Mouse (Mus musculus): ENCODE data around the gene Awat1. TPM values are rescaled to one million over a fixed set of nuclear protein-coding genes. Genes with fewer than 3 reads are reported as not detected.

Gene Awat1
- polyA plus RNA-seq (2014; fragmentation: Nextera tagmentation; extraction: Ambion mirVana): not detected in 2 replicates

DNA sequence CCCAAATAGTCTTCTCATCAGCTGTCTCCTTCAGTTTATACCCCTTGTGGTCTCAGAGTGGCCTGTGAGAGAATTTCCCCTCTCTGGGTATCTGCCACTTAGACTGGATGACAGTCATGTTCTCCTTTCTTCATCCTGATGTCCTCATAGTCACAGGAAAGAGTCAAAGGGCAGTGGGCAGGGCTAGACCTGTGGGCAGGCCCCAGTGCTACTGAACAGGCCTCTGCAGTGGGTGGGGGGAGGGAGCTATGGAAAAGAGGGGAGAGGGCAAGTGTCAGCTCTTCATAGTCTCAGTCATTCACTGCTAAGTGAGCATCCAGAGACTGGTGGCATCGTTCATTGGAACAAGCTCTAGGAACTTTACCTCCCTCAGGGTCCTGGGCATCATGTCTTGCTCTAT lies at the start of gene Awat1:
Gene Awat1 (plus strand): TSS at position 301 of the 400 bp plus-strand sequence.
- Histone ChIP-seq H3K4me3 (ENCODE audit: low read depth, low read length) (no peak within 1 kb of the TSS), H3K9ac (ENCODE audit: low read depth, low read length) (no peak within 1 kb of the TSS), H3K27me3 (ENCODE audit: control insufficient read depth, insufficient read depth, low read length) (no peaks in the 10 kb centered on the region), H3K27ac (ENCODE audit: low read depth, low read length) (no peak within 1 kb of the TSS), H3K4me2 (replicated peaks; ENCODE audit: low read depth, low read length) (no peak within 1 kb of the TSS), H3K9me3 (ENCODE audit: control insufficient read depth, low read length) (no peaks in the 10 kb centered on the region), H3K36me3 (ENCODE audit: control insufficient read depth, insufficient read depth, low read length) (no peaks in the 10 kb centered on the region), H3K4me1 (replicated peaks; ENCODE audit: control insufficient read depth, insufficient read depth, low read length) (no peaks in the 10 kb centered on the region)
- ATAC-seq (ENCODE audit: low FRiP score) (no peak), DNase-seq (ENCODE audit: low spot score) (no peak)
- 86% methylated on average over 1 of the region's 1 CpGs for WGBS

DNA sequence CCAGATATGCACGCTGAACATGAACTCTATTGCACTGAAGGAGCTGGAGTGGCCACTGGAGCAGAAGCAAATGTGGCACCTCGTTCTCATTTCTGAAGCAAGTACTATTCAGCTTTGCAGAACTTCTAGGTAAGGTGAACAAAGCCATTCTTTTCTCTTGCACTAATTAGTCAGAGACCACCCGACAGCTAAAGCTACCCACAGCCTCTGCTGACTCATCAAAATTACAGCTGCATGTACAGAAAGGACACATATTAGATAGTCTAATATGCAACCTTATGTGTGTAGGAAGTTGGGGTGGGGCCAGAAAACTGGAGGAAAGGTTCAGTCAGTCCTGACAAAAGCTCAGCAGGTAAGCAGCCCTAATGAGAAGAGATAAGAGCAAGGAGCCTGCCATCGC lies 47.6 kb upstream of the Awat1 start, which contains the start of gene Dgat2l6:
Gene Dgat2l6 (plus strand): TSS at position 368 of the 400 bp plus-strand sequence.
- H3K36me3 ChIP-seq (ENCODE audit: control insufficient read depth, insufficient read depth, low read length): no peaks in the 10 kb centered on the region
- no peaks in the 10 kb centered on the region for H3K4me1 ChIP-seq (replicated peaks; ENCODE audit: control insufficient read depth, insufficient read depth, low read length)
- H3K27me3 ChIP-seq (ENCODE audit: control insufficient read depth, insufficient read depth, low read length): no peaks in the 10 kb centered on the region
- no peak within 1 kb of the TSS for H3K9ac ChIP-seq (ENCODE audit: low read depth, low read length)
- 85% methylated on average over 4 of the region's 4 CpGs for WGBS
- H3K9me3 ChIP-seq (ENCODE audit: control insufficient read depth, low read length): no peaks in the 10 kb centered on the region
- H3K4me3 ChIP-seq (ENCODE audit: low read depth, low read length): no peak within 1 kb of the TSS
- H3K27ac ChIP-seq (ENCODE audit: low read depth, low read length): no peak within 1 kb of the TSS
- H3K4me2 ChIP-seq (replicated peaks; ENCODE audit: low read depth, low read length): no peak within 1 kb of the TSS
- ATAC-seq (ENCODE audit: low FRiP score) (no peak), DNase-seq (ENCODE audit: low spot score) (no peak)

GRCm38 (mm10) chrX:100556026-100556425 lies 16.0 kb upstream of the Awat1 start:
- ATAC-seq (ENCODE audit: low FRiP score) (no peak), DNase-seq (ENCODE audit: low spot score) (no peak)
- Histone ChIP-seq H3K4me3 (ENCODE audit: low read depth, low read length) (no peak overlapping the region), H3K4me2 (replicated peaks; ENCODE audit: low read depth, low read length) (no peak overlapping the region), H3K27me3 (ENCODE audit: control insufficient read depth, insufficient read depth, low read length) (no peaks in the 10 kb centered on the region; the same call in 1 of the 2 replicates), H3K9me3 (ENCODE audit: control insufficient read depth, low read length) (no peaks in the 10 kb centered on the region), H3K36me3 (ENCODE audit: control insufficient read depth, insufficient read depth, low read length) (no peaks in the 10 kb centered on the region), H3K27ac (ENCODE audit: low read depth, low read length) (no peak overlapping the region), H3K9ac (ENCODE audit: low read depth, low read length) (no peak overlapping the region), H3K4me1 (replicated peaks; ENCODE audit: control insufficient read depth, insufficient read depth, low read length) (no peaks in the 10 kb centered on the region)
- 85% methylated on average over 3 of the region's 3 CpGs for WGBS

DNA sequence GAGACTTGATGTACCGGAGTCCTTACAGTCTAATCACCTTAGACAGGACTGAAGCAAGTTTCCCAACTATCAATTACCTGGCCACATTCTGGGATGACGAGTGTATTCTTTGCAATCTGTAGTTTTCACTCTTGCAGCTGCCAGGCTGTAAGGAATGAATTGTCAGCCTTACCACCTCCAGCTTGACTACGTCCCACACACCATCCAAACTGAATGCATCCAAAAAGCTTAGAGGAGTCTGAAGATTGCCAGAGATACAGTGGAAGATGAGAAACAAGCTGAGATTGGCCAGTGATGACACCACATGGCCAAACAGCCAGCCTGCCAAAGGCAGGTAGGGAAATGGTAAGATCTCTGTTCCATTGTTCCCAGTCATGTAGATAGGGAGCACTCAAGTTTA lies 6.4 kb upstream of the Awat1 start:
- Histone ChIP-seq H3K4me2 (replicated peaks; ENCODE audit: low read depth, low read length) (no peak overlapping the region), H3K9me3 (ENCODE audit: control insufficient read depth, low read length) (no peaks in the 10 kb centered on the region), H3K4me3 (ENCODE audit: low read depth, low read length) (no peak overlapping the region), H3K4me1 (replicated peaks; ENCODE audit: control insufficient read depth, insufficient read depth, low read length) (no peaks in the 10 kb centered on the region), H3K36me3 (ENCODE audit: control insufficient read depth, insufficient read depth, low read length) (no peaks in the 10 kb centered on the region), H3K27ac (ENCODE audit: low read depth, low read length) (no peak overlapping the region), H3K9ac (ENCODE audit: low read depth, low read length) (no peak overlapping the region), H3K27me3 (ENCODE audit: control insufficient read depth, insufficient read depth, low read length) (no peaks in the 10 kb centered on the region)
- WGBS: 88% methylated on average over 3 of the region's 3 CpGs
- ATAC-seq (ENCODE audit: low FRiP score) (no peak), DNase-seq (ENCODE audit: low spot score) (no peak)

- Histone ChIP-seq H3K36me3 (ENCODE audit: control insufficient read depth, insufficient read depth, low read length) (no peaks in the 10 kb centered on the region), H3K9ac (ENCODE audit: low read depth, low read length) (no peak within 1 kb of the TSS), H3K4me2 (replicated peaks; ENCODE audit: low read depth, low read length) (no peak within 1 kb of the TSS), H3K27me3 (ENCODE audit: control insufficient read depth, insufficient read depth, low read length) (peaks cover 3% of the 10 kb centered on the region; the same call in 1 of the 2 replicates), H3K4me3 (ENCODE audit: low read depth, low read length) (no peak within 1 kb of the TSS), H3K9me3 (ENCODE audit: control insufficient read depth, low read length) (no peaks in the 10 kb centered on the region), H3K4me1 (replicated peaks; ENCODE audit: control insufficient read depth, insufficient read depth, low read length) (no peaks in the 10 kb centered on the region), H3K27ac (ENCODE audit: low read depth, low read length) (no peak within 1 kb of the TSS)
- no peak for DNase-seq (ENCODE audit: low spot score)
- WGBS: 70% methylated on average over 4 of the region's 4 CpGs
- ATAC-seq (ENCODE audit: low FRiP score): no peak
Measured at GRCm38 (mm10) chrX:100594791-100595190, 22.7 kb downstream of the Awat1 start, which contains the start of gene P2ry4. P2ry4 (minus strand) TSS chrX:100594869.

GRCm38 (mm10) chrX:100597439-100597838 lies 25.4 kb downstream of the Awat1 start:
- Histone ChIP-seq H3K9ac (ENCODE audit: low read depth, low read length) (no peak overlapping the region), H3K9me3 (ENCODE audit: control insufficient read depth, low read length) (no peaks in the 10 kb centered on the region), H3K4me1 (replicated peaks; ENCODE audit: control insufficient read depth, insufficient read depth, low read length) (no peaks in the 10 kb centered on the region), H3K27me3 (ENCODE audit: control insufficient read depth, insufficient read depth, low read length) (peaks cover 2% of the 10 kb centered on the region; the same call in 1 of the 2 replicates), H3K4me2 (replicated peaks; ENCODE audit: low read depth, low read length) (no peak overlapping the region), H3K27ac (ENCODE audit: low read depth, low read length) (no peak overlapping the region), H3K36me3 (ENCODE audit: control insufficient read depth, insufficient read depth, low read length) (no peaks in the 10 kb centered on the region), H3K4me3 (ENCODE audit: low read depth, low read length) (no peak overlapping the region)
- ATAC-seq (ENCODE audit: low FRiP score): no peak
- peak; percentile 35 for DNase-seq (ENCODE audit: low spot score)
- 29% methylated on average over 5 of the region's 5 CpGs for WGBS

DNA sequence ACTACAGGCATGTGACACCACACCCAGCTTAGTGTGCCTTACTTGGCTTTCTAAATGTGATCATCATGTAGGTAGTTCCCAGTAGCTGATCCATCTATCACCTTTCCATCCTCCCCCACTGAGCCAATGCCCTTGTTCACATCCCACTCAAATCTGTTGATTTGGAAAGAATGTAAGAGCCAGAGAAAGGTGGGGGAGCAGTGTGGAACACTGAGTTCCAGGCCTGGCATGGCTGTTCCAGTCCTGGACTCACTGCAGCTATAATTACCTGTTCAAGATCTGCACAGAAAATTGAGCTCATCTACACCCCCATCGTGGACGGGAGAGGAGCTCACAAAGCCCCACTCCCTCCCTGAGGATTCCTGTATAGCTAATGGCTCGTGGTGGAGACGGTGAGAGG lies 27.7 kb downstream of the Awat1 start:
- WGBS: 66% methylated on average over 4 of the region's 4 CpGs
- H3K36me3 ChIP-seq (ENCODE audit: control insufficient read depth, insufficient read depth, low read length): no peaks in the 10 kb centered on the region
- ATAC-seq (ENCODE audit: low FRiP score) (no peak), DNase-seq (ENCODE audit: low spot score) (no peak)
- H3K9me3 ChIP-seq (ENCODE audit: control insufficient read depth, low read length): no peaks in the 10 kb centered on the region
- H3K4me1 ChIP-seq (replicated peaks; ENCODE audit: control insufficient read depth, insufficient read depth, low read length): no peaks in the 10 kb centered on the region
- no peak overlapping the region for H3K9ac ChIP-seq (ENCODE audit: low read depth, low read length)
- no peak overlapping the region for H3K27ac ChIP-seq (ENCODE audit: low read depth, low read length)
- H3K4me3 ChIP-seq (ENCODE audit: low read depth, low read length): no peak overlapping the region
- H3K4me2 ChIP-seq (replicated peaks; ENCODE audit: low read depth, low read length): no peak overlapping the region
- H3K27me3 ChIP-seq (ENCODE audit: control insufficient read depth, insufficient read depth, low read length): no peaks in the 10 kb centered on the region

DNA sequence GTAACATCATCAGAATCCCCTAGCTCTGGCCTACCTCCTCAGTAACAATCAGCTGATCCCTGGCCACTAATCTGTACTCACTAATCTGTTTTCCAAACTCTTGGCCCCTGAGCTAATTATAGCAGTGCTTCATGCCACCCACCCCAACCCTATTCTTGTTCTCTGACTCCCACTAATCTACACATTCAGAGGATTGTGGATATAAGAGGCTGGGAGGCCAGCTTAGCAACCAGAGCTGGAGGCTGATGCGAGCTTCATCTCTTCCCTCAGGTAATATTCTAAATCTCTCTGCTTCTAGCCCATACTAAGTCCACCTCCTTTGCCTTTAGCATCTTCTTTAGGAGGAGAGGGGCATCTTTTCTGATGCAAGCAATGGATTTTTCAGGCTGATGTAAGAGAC lies 33.3 kb downstream of the Awat1 start, which contains the start of gene Arr3:
Gene Arr3 (plus strand): TSS at position 184 of the 400 bp plus-strand sequence.
- no peaks in the 10 kb centered on the region for H3K9me3 ChIP-seq (ENCODE audit: control insufficient read depth, low read length)
- ATAC-seq (ENCODE audit: low FRiP score): no peak
- no peak for DNase-seq (ENCODE audit: low spot score)
- H3K36me3 ChIP-seq (ENCODE audit: control insufficient read depth, insufficient read depth, low read length): no peaks in the 10 kb centered on the region
- 100% methylated on average over 1 of the region's 1 CpGs for WGBS
- H3K4me3 ChIP-seq (ENCODE audit: low read depth, low read length): no peak within 1 kb of the TSS
- H3K4me2 ChIP-seq (replicated peaks; ENCODE audit: low read depth, low read length): no peak within 1 kb of the TSS
- H3K4me1 ChIP-seq (replicated peaks; ENCODE audit: control insufficient read depth, insufficient read depth, low read length): no peaks in the 10 kb centered on the region
- H3K9ac ChIP-seq (ENCODE audit: low read depth, low read length): no peak within 1 kb of the TSS
- H3K27ac ChIP-seq (ENCODE audit: low read depth, low read length): no peak within 1 kb of the TSS
- H3K27me3 ChIP-seq (ENCODE audit: control insufficient read depth, insufficient read depth, low read length): no peaks in the 10 kb centered on the region

GRCm38 (mm10) chrX:100618488-100618887 lies 46.4 kb downstream of the Awat1 start:
- Histone ChIP-seq H3K9me3 (ENCODE audit: control insufficient read depth, low read length) (no peaks in the 10 kb centered on the region), H3K27ac (ENCODE audit: low read depth, low read length) (no peak overlapping the region), H3K36me3 (ENCODE audit: control insufficient read depth, insufficient read depth, low read length) (no peaks in the 10 kb centered on the region), H3K9ac (ENCODE audit: low read depth, low read length) (no peak overlapping the region), H3K4me3 (ENCODE audit: low read depth, low read length) (no peak overlapping the region), H3K4me2 (replicated peaks; ENCODE audit: low read depth, low read length) (no peak overlapping the region), H3K4me1 (replicated peaks; ENCODE audit: control insufficient read depth, insufficient read depth, low read length) (no peaks in the 10 kb centered on the region), H3K27me3 (ENCODE audit: control insufficient read depth, insufficient read depth, low read length) (peaks cover 3% of the 10 kb centered on the region; the same call in 1 of the 2 replicates)
- DNase-seq (ENCODE audit: low spot score) (no peak), ATAC-seq (ENCODE audit: low FRiP score) (no peak)
- WGBS: 63% methylated on average over 3 of the region's 3 CpGs

Data from hindbrain, embryonic 11.5 days (tissue).